Mouse (Mus musculus) spleen, postnatal 10 days (tissue): Measurements from ENCODE around the gene Zfp182.

Source experiments
- DNase-seq, 2 experiments: peaks; one replicate each; pipeline ENCODE4 v3.0.0; 2021 to 2022; ENCODE audit warnings: low spot score in 2 of 2

The Zfp182 gene

DNA sequence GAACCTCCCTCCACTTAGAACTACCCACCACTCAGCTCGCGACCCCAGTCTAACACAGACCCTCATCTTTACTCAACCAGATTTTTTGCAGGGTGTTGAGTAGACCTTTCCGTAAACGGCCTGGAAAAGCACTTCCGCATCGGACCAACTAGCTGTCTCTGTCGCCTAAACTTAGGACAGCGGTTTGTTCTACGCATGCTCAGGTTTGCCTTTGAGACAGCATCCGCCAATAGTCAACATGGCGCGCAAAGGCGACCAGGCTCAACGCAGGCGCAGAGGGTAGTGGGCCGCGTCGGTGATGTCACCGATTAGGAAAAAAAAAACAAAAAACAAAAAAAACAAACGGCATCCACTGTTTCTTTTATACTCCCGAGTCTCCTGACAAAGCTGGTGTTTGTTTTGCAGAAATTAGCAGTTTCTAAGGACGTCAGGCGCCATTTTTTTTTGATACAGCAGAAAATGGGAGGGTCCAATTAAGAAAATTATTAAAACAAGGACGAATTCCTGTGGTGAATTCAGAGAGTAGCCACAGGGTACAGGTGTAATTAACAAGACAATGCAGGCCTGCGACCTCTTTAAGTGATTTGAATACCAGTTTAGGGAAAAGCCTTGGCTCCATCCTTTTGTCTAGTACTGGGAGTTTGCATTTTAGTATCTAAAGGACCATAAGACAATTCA lies at the start of gene Zfp182:
Gene Zfp182 (minus strand): TSS at position 451 of the 678 bp plus-strand sequence.
- peak; percentile 43 to 78 for DNase-seq

- DNase-seq, result no peak
These were observed 27.7 kb upstream of the Zfp182 start for GRCm38 (mm10) chrX:21089867-21090239.

DNA sequence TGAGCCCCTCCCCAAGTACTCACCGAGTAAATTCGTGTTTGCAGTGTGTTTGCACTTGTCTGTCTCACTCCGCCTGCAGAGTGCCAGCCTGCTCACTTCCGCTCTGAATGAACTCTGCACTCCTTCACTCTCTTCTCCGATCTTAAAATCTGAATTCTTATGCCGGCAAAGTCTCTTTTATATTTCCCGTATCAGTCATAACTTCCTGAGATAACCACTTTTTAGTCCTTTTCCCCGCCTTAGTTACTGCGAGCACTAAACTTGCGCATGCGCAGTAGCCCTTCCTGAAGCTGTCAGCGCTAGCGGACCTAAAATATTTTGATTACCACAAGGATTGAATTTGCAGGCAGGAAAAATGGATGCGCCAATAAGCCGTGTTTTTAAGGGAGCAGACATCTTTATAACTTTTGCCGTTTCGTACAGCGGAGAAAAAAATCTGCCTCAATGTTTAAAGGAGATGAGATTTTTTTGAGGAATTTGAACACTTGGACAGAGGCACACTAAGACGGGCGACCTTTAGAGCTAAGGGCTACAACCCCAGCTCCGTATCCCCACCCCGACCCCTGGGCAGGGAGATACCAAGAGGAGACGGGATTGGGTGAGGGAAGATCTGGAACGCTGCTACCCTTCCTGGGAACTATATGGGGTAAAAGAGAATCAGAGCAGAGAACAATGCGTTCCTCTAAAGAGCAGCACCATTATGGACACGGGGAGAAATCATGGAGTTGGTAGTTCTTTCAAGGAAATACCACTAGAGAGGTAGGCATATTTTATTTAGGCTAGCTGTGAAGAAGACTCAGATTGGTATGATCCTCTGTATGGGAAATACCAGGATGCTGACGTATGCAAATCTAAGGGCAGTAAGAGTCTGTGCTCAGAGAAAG lies 27.1 kb upstream of the Zfp182 start, which contains the start of gene Zfp300:
Gene Zfp300 (minus strand): TSS at position 545 of the 884 bp plus-strand sequence.
- peak; percentile 11 to 48 for DNase-seq

DNA sequence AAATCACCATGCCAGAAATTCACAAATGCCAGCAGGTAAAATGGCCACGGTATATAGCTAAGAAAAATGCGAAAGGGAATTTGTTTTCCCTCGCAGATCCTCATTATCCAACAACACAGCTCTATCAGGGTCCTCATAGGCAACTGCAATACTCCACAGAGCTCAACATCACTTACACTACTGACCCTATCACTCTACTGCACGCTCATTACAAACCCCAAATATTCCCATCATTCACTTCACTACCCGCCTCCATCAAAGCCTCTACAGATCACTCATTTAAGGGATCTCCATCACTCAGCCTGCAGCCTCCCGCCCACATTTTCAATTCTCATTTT lies 26.5 kb upstream of the Zfp182 start:
- no peak for DNase-seq

DNA sequence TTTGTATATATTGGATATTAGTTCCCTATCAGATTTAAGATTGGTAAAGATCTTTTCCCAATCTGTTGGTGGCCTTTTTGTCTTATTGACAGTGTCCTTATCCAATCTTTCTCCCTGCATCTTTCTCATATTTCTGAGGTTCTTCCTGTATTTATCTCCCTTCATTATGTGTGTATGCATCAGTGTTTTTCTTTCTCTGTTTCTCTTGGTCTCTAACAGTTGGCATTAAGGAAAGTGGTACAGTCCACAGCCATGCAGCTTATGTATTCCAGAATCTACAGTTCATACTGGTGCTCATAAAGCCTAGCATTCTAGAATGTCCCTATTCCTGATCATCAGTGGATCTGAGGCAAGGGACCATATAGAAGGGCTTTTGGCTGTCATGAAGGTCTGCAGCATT lies 6.0 kb upstream of the Zfp182 start, which contains the start of gene Spaca5:
Gene Spaca5 (plus strand): TSS at position 301 of the 400 bp plus-strand sequence.
- DNase-seq, result no peak

- DNase-seq, result no peak
These were observed 401 bp upstream of the Zfp182 start for GRCm38 (mm10) chrX:21062544-21062890.

- no peak for DNase-seq
These were observed 656 bp downstream of the Zfp182 start for GRCm38 (mm10) chrX:21061460-21061859.

DNA sequence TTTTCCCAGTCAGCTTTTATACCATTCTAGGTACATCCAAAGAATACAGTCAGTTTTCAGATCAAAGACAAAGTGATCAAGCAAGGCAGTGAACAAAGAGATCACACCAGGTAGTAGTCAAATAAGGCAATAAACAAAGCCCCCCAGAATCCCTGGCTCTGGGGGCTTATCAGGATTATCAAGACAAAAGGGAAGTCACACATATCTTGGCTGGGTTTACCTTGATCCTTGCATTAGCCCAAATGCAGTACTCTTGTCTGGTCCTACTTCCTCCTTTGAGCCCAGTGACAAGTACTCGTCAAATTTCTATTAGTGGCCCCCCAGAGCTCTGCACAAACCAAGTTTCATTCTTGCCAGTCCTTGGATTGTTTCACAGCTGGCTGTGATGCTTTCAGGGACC lies 81.2 kb downstream of the Zfp182 start:
- DNase-seq, result no peak
